Mouse (Mus musculus) large intestine, adult 2 months (tissue): ENCODE data around the gene Slc5a10. TPM values are rescaled to one million over a fixed set of nuclear protein-coding genes. Genes with fewer than 3 reads are reported as not detected.
"Not testable (repeated sequence)": the region's sequence is repeated elsewhere in the genome, so short reads cannot be mapped to it uniquely, and the experiment has no call there.

Experiments used
- DNase-seq: peaks from one replicate; pipeline ENCODE4 v3.0.0-alpha.2; 2012; ENCODE audit warnings: low read depth, low spot score
- WGBS: fragments of 180-500 bp; shearing (Covaris S2); methylation state at CpG from one replicate; pipeline ENCODE4 v1.1.7; 2018; 5-methylcytosine and 5-hydroxymethylcytosine counted together
- polyA plus RNA-seq: library from polyadenylated mRNA; depleted of rRNA; stranded (reverse); fragments of >200 nt; gene quantifications from 2 replicates; pipeline ENCODE4 v1.2.3, GENCODE M21; 2012

Slc5a10 gene
- polyA plus RNA-seq, 1 experiment: not detected

- 75% methylated on average over 2 of the region's 2 CpGs for WGBS
- DNase-seq: no peak
These were observed 67.1 kb downstream of the Slc5a10 start for GRCm38 (mm10) chr11:61653568-61653967.

GRCm38 (mm10) chr11:61652686-61653447 is 67.8 kb downstream of the Slc5a10 start, which contains the start of gene Grap:
TSS of gene Grap (plus strand) at chr11:61653265.
- 56% methylated on average over 10 of the region's 10 CpGs for WGBS

GRCm38 (mm10) chr11:61652216-61652615 is 68.4 kb downstream of the Slc5a10 start:
- WGBS: 92% methylated on average over 5 of the region's 5 CpGs
- DNase-seq: no peak

More at GRCm38 (mm10) chr11:61652686-61653447, 67.8 kb downstream of the Slc5a10 start, which contains the start of gene Grap:
- DNase-seq: no peak

- 63% methylated on average over 9 of the region's 9 CpGs for WGBS
- no peak for DNase-seq
These were observed 70.0 kb downstream of the Slc5a10 start for GRCm38 (mm10) chr11:61650470-61651265.

- 25% methylated on average over 4 of the region's 4 CpGs for WGBS
- no peak for DNase-seq
These were observed 71.0 kb downstream of the Slc5a10 start for GRCm38 (mm10) chr11:61649626-61650025.

- 89% methylated on average over 5 of the region's 5 CpGs for WGBS
- DNase-seq: no peak
These were observed 71.5 kb downstream of the Slc5a10 start for GRCm38 (mm10) chr11:61649163-61649580.

- DNase-seq: no peak
- WGBS: 87% methylated on average over 7 of the region's 7 CpGs
These were observed 71.9 kb downstream of the Slc5a10 start for GRCm38 (mm10) chr11:61648749-61649115.

- WGBS: 31% methylated on average over 6 of the region's 6 CpGs
- DNase-seq: no peak
These were observed 72.5 kb downstream of the Slc5a10 start for GRCm38 (mm10) chr11:61647956-61648748.

- no peak for DNase-seq
- 72% methylated on average over 10 of the region's 10 CpGs for WGBS
These were observed 73.3 kb downstream of the Slc5a10 start for GRCm38 (mm10) chr11:61647110-61647910.

GRCm38 (mm10) chr11:61646499-61647039 is 74.1 kb downstream of the Slc5a10 start:
- WGBS: 69% methylated on average over 2 of the region's 2 CpGs
- DNase-seq: no peak

GRCm38 (mm10) chr11:61645357-61645857 is 75.2 kb downstream of the Slc5a10 start:
- WGBS: 78% methylated on average over 5 of the region's 5 CpGs

GRCm38 (mm10) chr11:61644576-61645326 is 75.9 kb downstream of the Slc5a10 start:
- DNase-seq: no peak
- WGBS: 42% methylated on average over 11 of the region's 11 CpGs

More at GRCm38 (mm10) chr11:61645357-61645857, 75.2 kb downstream of the Slc5a10 start:
- DNase-seq: no peak

- peak; percentile 99 for DNase-seq
- WGBS: 28% methylated on average over 5 of the region's 5 CpGs
These were observed 77.3 kb downstream of the Slc5a10 start for GRCm38 (mm10) chr11:61643184-61643961.

- DNase-seq: no peak
- 78% methylated on average over 7 of the region's 7 CpGs for WGBS
These were observed 78.5 kb downstream of the Slc5a10 start for GRCm38 (mm10) chr11:61642106-61642505.

GRCm38 (mm10) chr11:61640585-61640984 is 80.0 kb downstream of the Slc5a10 start:
- 17% methylated on average over 9 of the region's 9 CpGs for WGBS
- DNase-seq: not testable (repeated sequence)

GRCm38 (mm10) chr11:61639601-61640177 is 80.9 kb downstream of the Slc5a10 start:
- no peak for DNase-seq
- WGBS: 94% methylated on average over 6 of the region's 6 CpGs
